Mouse (Mus musculus) forebrain, embryonic 13.5 days (tissue): ENCODE measurements around the gene Cby3. TPM values are rescaled to one million over a fixed set of nuclear protein-coding genes. Genes with fewer than 3 reads are reported as not detected.
"Not testable (repeated sequence)": the region's sequence is repeated elsewhere in the genome, so short reads cannot be mapped to it uniquely, and the experiment has no call there.

Experiments
- ATAC-seq: fragments of 200-750 bp; cut with Nextera tagmentation; 2 replicates; pipeline ENCODE4 v1.8.0; 2017
- H3K27ac ChIP-seq: fragments of 300-500 bp; sonication (generic); 2 replicates; pipeline ENCODE4 v1.5.1; 2015; ENCODE audit warnings: inconsistent platforms, mild to moderate bottlenecking, moderate library complexity
- H3K27me3 ChIP-seq: fragments of 300-500 bp; sonication (generic); 2 replicates; pipeline ENCODE4 v1.6.1; 2015; ENCODE audit warnings: mild to moderate bottlenecking, inconsistent platforms
- H3K36me3 ChIP-seq: fragments of 300-500 bp; sonication (generic); 2 replicates; pipeline ENCODE4 v1.6.1; 2015; ENCODE audit warnings: mild to moderate bottlenecking, inconsistent platforms; ENCODE audit not compliant: poor library complexity, severe bottlenecking
- H3K4me1 ChIP-seq: fragments of 300-500 bp; sonication (generic); 2 replicates; pipeline ENCODE4 v1.6.1; 2015; ENCODE audit warnings: inconsistent platforms
- H3K4me2 ChIP-seq: fragments of 300-500 bp; sonication (generic); 2 replicates; pipeline ENCODE4 v1.6.1; 2015; ENCODE audit warnings: inconsistent platforms, mild to moderate bottlenecking, moderate library complexity
- H3K4me3 ChIP-seq: fragments of 300-500 bp; sonication (generic); 2 replicates; pipeline ENCODE4 v1.5.1; 2015; ENCODE audit warnings: mild to moderate bottlenecking, inconsistent platforms
- H3K9ac ChIP-seq: fragments of 300-500 bp; sonication (generic); 2 replicates; pipeline ENCODE4 v1.6.1; 2015; ENCODE audit warnings: mild to moderate bottlenecking, inconsistent platforms
- H3K9me3 ChIP-seq: fragments of 300-500 bp; sonication (generic); replicated peaks from 2 replicates; pipeline ENCODE4 v1.6.1; 2016; ENCODE audit warnings: inconsistent platforms
- WGBS: fragments of 180-500 bp; shearing (Covaris S2); methylation state at CpG from one replicate; pipeline ENCODE4 v1.1.7; 2015; 5-methylcytosine and 5-hydroxymethylcytosine counted together
- polyA plus RNA-seq: library from polyadenylated mRNA; unstranded; fragments of >200 nt; fragmentation: Nextera tagmentation; extraction: Ambion mirVana; gene quantifications from 2 replicates; pipeline ENCODE4 v1.2.1, GENCODE M21; 2015

Cby3 gene
- polyA plus RNA-seq, 1 experiment from 2014 or later = 0.25 TPM

DNA sequence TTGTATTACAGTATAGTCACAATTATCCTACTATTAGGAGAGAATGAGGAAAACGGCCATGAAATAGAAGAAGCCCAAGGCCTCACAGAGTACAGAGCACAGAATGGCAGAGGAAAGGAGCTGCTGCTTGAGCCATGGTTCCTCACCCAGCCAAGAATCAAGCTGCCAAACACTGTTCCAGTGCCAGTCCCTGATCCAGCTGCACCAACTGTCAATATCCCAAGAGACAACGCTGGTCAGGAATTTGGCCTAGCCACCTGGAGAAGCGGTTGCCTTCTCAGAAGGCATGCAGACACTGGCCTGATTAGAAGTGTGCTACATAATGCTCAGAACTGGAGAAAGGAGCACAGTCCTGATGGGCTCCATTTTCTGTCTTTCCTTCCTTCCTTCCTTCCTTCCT is 21.1 kb upstream of the Cby3 start:
- Histone ChIP-seq H3K27ac (no peak overlapping the region), H3K9me3 (no peaks in the 10 kb centered on the region), H3K4me2 (no peak overlapping the region), H3K36me3 (0 out of 2 replicates have a peak, but pooled peaks cover 2% of the 10 kb centered on the region), H3K9ac (no peak overlapping the region), H3K4me1 (no peaks in the 10 kb centered on the region), H3K27me3 (no peaks in the 10 kb centered on the region), H3K4me3 (no peak overlapping the region)
- 94% methylated on average over 3 of the region's 3 CpGs for WGBS
- ATAC-seq = no peak

DNA sequence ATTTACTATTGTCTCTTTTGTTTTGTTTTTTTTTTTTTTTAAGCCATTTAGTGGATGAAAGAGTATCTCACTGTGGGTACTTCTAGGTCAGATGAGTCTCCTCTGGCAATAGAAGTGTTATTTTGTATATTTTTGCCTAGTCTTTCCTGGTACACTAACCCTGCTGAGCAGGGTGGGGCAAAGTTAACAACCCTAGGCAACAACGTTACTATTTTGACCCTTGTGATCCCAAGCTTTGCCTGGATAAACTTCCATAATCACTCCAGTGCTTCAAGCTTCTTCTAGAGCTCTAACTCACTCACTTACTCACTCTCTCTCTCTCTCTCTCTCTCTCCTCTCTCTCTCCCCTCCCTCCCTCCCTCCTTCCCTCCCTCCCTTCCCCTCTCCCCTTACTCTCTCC is 18.1 kb upstream of the Cby3 start:
- no peaks in the 10 kb centered on the region for H3K27me3 ChIP-seq
- no peak overlapping the region for H3K4me2 ChIP-seq
- no peak for ATAC-seq
- H3K9ac ChIP-seq = no peak overlapping the region
- no peak overlapping the region for H3K4me3 ChIP-seq
- H3K9me3 ChIP-seq = no peaks in the 10 kb centered on the region
- no peaks in the 10 kb centered on the region for H3K36me3 ChIP-seq
- no peaks in the 10 kb centered on the region for H3K4me1 ChIP-seq
- WGBS = 61% methylated on average over 1 of the region's 1 CpGs
- H3K27ac ChIP-seq = no peak overlapping the region

DNA sequence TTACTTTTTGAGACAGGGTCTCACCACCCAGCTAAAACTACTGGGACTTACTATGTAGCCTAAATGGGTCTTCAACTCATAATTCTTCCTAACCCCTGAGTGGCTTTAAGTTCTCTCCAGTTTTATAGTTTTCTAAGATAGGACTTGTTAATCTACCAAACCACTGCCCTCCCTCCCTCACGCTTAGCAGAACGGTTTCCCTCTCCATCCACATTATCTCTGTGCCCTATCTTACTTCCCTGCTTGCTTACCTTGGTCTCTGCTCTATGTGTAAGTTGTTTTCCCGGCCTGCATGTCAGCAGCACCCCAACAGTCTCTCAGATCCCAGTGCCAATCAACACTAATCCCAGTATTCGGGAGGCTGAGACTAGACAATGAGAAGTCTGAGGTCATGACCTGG is 17.4 kb upstream of the Cby3 start:
- 67% methylated on average over 4 of the region's 4 CpGs for WGBS
- Histone ChIP-seq H3K27me3 (no peaks in the 10 kb centered on the region), H3K9me3 (no peaks in the 10 kb centered on the region)

DNA sequence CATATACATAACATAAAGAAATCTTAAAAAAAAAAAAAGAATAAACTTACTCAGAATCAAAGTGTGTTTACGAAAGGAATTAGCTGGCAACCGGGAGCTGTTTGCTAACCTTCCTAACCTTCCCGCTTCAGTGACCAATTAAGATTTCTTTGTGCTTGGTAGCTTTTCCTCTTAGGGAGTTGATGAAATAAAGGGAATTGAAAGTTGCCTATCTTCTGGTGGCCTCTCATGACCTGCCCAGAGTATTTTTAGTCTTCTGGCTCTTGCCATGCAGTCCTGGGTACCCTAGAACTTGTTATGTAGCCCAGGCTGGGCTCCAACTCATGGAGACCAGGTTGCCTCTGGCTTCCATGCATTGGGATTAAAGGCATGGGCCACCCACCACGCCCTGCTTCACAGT is 8.8 kb upstream of the Cby3 start:
- Histone ChIP-seq H3K9ac (no peak overlapping the region), H3K4me1 (no peaks in the 10 kb centered on the region), H3K27me3 (no peaks in the 10 kb centered on the region), H3K4me3 (no peak overlapping the region), H3K9me3 (no peaks in the 10 kb centered on the region), H3K4me2 (no peak overlapping the region), H3K27ac (no peak overlapping the region), H3K36me3 (no peaks in the 10 kb centered on the region)
- ATAC-seq = no peak
- 67% methylated on average over 4 of the region's 4 CpGs for WGBS

More for the DNA sequence above, 17.4 kb upstream of the Cby3 start:
- Histone ChIP-seq H3K36me3 (no peaks in the 10 kb centered on the region), H3K4me3 (no peak overlapping the region), H3K27ac (no peak overlapping the region), H3K4me2 (no peak overlapping the region), H3K4me1 (no peaks in the 10 kb centered on the region), H3K9ac (no peak overlapping the region)
- ATAC-seq = no peak

DNA sequence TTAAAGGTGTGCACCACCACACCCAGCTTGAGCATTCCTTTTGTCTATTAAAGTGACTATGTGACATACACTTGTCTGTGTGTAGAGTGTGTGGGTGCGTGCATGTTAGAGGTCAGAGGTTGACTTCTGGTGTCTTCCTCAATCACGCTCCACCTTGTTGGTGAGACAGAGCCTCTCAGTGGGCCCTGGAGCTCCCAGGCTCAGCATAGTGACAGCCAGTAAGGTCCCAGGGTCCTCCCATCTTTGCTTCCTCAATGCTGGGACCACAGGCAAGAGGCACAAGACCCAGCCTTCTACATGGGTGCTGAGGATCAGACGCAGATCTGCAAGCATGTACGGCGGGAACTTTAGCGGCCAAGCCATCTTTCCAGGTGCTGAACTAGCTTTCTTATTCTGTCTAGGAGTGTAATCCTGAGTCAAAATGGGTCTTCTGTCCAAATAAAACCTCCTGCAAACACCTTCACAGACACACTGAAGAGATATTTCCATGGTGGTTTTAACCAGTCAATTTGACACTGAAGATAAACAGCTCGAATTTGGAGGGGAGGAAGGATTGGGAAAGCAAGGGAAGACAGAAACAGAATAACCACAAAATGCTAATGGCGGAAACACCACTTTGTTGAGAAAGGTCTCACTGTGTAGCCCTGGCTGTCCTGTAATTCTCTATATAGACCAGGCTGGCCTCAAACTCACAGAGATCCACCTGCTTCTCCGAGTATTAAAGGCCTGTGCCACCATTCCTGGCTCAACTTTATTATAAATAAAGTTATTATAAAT is 7.8 kb upstream of the Cby3 start:
- 92% methylated on average over 9 of the region's 9 CpGs for WGBS
- Histone ChIP-seq H3K4me1 (no peaks in the 10 kb centered on the region), H3K27ac (no peak overlapping the region), H3K9ac (no peak overlapping the region), H3K4me3 (no peak overlapping the region), H3K9me3 (no peaks in the 10 kb centered on the region), H3K36me3 (no peaks in the 10 kb centered on the region), H3K27me3 (no peaks in the 10 kb centered on the region), H3K4me2 (no peak overlapping the region)
- no peak for ATAC-seq

DNA sequence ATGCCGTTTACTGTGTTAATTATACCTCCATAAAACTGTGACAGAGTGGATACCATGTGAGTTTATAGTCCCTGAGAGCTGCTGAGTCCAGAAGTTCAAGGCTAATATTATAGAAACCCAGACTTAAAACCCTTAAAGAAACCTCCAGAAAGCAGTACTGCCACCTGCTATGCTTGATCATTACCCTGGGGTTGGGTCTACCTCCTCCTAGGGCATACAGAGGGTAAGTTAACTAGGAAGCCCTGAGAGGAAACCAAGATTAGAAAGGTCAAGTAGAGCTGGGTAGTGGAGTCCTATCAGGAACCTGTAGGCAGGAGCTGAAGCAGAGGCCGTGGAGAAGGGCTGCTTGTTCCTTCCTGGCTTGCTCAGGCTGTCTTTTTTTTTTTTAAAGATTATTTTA is 2.1 kb upstream of the Cby3 start:
- H3K4me2 ChIP-seq = no peak overlapping the region
- H3K27ac ChIP-seq = no peak overlapping the region
- H3K9me3 ChIP-seq = no peaks in the 10 kb centered on the region
- no peak overlapping the region for H3K9ac ChIP-seq
- H3K27me3 ChIP-seq = no peaks in the 10 kb centered on the region
- WGBS = 87% methylated on average over 2 of the region's 2 CpGs
- H3K4me1 ChIP-seq = no peaks in the 10 kb centered on the region
- H3K4me3 ChIP-seq = no peak overlapping the region
- H3K36me3 ChIP-seq = no peaks in the 10 kb centered on the region
- ATAC-seq = no peak

DNA sequence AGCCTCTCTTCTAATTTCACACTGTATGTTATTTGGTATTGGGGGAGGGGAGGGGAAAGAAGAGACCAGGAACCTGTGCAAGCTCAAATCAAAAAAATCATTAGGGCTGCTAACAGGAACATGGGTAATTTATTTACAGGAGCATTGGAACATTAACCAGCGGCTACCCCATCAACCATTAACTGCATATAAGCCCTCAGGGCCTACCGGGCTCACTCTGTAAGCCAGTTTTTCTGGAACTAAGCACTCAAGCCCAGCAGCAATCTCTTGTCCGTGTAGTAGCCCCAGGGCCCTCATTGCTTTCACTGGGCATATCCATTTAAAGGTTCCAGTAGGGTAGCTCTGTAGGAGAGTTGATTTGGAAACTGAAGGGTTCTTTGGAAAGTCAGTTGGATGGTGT is 589 bp downstream of the Cby3 start:
- Histone ChIP-seq H3K27me3 (peaks cover 8% of the 10 kb centered on the region; the same call in 1 of the 2 replicates), H3K27ac (no peak overlapping the region), H3K4me3 (no peak overlapping the region), H3K4me2 (no peak overlapping the region), H3K36me3 (no peaks in the 10 kb centered on the region), H3K9me3 (no peaks in the 10 kb centered on the region), H3K9ac (no peak overlapping the region), H3K4me1 (no peaks in the 10 kb centered on the region)
- ATAC-seq = no peak
- WGBS = 76% methylated on average over 3 of the region's 3 CpGs

DNA sequence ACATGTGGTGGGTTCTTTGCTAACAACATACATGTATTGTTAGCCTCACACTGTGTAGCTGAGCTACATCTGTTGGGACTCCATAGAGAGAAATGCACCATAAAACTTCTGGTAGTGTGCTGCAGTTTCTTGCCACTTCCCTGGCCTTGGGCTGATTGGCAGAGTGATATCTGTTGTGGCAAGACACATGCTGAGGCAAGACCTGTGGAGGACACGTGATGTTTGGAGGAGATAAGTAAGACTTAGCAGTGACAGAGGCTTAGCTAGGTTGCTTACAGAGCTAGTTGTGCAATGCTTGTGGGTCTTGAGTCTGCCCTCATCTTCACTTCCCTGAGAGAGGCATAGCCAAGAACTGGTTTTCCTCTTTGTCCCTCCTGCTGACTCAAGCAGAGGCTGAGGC is 1.1 kb downstream of the Cby3 start:
- Histone ChIP-seq H3K4me2 (no peak overlapping the region), H3K27ac (no peak overlapping the region), H3K27me3 (peaks cover 8% of the 10 kb centered on the region; the same call in 1 of the 2 replicates), H3K36me3 (no peaks in the 10 kb centered on the region), H3K4me3 (no peak overlapping the region), H3K9ac (no peak overlapping the region), H3K9me3 (no peaks in the 10 kb centered on the region), H3K4me1 (no peaks in the 10 kb centered on the region)
- ATAC-seq = no peak
- WGBS = 64% methylated on average over 1 of the region's 1 CpGs

DNA sequence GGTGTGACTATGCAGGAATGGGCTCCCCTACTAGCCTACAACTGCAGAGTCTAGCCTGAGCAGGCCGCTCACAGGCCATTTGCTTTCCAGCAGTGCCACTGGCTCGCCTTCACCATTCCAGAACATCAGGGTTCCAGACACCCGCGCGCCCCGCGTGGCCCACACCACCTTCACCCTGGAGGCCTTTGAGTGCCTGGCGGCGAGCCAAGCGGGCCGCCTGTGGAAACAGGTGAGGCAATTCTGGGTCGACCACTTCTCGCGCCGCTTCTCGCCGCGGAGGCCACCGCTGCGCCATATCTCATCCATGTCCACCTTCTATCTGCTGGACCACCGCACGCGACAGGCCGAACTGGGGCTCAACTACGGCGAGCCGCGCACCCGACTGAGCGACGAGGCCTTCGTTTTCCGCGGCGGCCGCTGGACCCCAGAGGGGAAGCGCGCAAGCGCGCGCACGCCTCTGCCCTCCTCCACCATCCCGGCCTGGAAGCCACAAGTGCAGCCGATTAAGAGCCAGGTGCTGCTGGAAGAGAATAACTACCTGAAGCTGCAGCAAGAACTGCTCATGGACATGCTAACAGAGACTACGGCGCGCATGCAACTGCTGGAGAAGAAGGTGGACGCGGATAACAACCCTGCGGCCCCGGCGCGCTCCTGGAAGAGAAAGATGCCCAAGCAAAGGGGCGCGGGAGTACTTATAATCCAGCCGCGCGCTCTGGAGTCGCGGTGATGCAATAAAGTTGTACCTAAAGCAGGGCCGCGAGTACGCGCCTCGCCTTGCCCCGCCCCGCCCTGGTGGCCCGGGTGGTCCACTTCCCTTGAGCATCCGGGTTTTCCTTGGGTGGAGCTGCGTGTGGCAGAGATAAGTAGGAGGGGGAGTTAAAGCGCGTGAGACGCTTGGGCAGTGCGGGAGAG is 4.9 kb downstream of the Cby3 start:
- no peaks in the 10 kb centered on the region for H3K36me3 ChIP-seq
- peak overlapping the region; percentile 14 for H3K27ac ChIP-seq
- peak overlapping the region; percentile 71 for H3K9ac ChIP-seq
- no peaks in the 10 kb centered on the region for H3K9me3 ChIP-seq
- WGBS = 2% methylated on average over 74 of the region's 74 CpGs
- H3K4me2 ChIP-seq = peak overlapping the region; percentile 89
- H3K27me3 ChIP-seq = peaks cover 8% of the 10 kb centered on the region; the same call in 1 of the 2 replicates
- peak; percentile 81 for ATAC-seq
- peak overlapping the region; percentile 55 for H3K4me3 ChIP-seq
- H3K4me1 ChIP-seq = no peaks in the 10 kb centered on the region

DNA sequence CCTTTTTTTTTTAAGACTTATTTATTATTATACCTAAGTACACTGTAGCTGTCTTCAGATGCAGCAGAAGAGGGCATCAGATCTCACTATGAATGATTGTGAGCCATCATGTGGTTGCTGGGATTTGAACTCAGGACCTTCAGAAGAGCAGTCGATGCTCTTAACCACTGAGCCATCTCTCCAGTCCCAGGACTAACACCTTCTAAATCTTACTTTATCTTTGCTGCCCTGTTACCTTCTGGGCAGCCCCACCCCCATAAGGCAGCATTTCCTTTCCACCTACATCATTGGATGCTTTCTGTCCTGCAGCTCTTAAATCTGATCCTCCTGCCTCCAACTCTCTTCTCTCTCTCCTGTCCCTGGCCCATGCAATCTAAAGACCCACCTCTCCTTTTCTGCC is 7.0 kb downstream of the Cby3 start:
- H3K27ac ChIP-seq, H3K4me3 ChIP-seq, H3K36me3 ChIP-seq, H3K9ac ChIP-seq, H3K4me2 ChIP-seq, H3K27me3 ChIP-seq, H3K4me1 ChIP-seq, ATAC-seq, H3K9me3 ChIP-seq: not testable (repeated sequence)
- 97% methylated on average over 1 of the region's 1 CpGs for WGBS

DNA sequence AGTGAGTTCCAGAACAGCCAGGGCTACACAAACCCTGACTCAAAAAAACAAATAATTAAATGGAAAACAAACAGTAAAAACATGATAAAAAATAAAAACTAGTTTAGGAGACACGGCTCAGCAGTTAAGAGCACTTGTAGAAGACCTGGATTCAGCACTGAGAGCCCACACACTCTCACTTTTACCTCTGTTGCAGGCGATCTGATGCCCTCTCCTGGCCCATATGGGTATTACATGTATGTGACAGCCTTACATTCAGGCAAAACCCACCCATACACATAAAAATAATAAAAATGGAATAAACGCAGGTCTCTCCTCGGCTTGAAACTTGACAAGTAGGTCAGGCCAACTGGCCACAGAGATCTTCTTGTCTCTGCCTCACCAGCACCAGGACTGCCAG is 10.3 kb downstream of the Cby3 start:
- Histone ChIP-seq H3K9me3 (no peaks in the 10 kb centered on the region), H3K27ac (no peak overlapping the region), H3K9ac (no peak overlapping the region), H3K4me3 (no peak overlapping the region), H3K36me3 (no peaks in the 10 kb centered on the region), H3K4me1 (no peaks in the 10 kb centered on the region), H3K4me2 (no peak overlapping the region), H3K27me3 (peaks cover 2% of the 10 kb centered on the region; the same call in 1 of the 2 replicates)
- ATAC-seq = peak; percentile 82
- WGBS = 8% methylated on average over 4 of the region's 4 CpGs

DNA sequence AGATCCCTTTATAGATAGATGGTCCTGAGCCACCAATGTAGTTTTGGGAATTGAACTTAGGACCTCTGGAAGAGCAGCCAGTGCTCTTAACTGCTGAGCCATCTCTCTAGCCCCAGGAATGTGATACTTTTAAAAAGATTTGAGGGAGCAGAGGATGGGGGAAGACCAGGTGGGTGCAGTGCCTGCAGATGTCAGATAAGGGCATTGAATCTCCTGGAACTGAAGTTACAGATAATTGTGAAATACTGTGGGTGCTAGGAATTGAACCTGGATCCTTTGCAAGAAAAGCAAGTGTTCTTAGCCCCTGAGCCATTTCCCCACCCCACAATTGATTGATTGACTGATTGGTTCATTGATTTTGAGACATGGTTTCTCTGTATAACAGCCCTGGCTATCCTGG is 11.1 kb downstream of the Cby3 start:
- no peaks in the 10 kb centered on the region for H3K36me3 ChIP-seq
- no peak overlapping the region for H3K4me2 ChIP-seq
- H3K4me1 ChIP-seq = no peaks in the 10 kb centered on the region
- no peak overlapping the region for H3K9ac ChIP-seq
- H3K9me3 ChIP-seq = no peaks in the 10 kb centered on the region
- no peak overlapping the region for H3K27ac ChIP-seq
- no peak for ATAC-seq
- no peak overlapping the region for H3K4me3 ChIP-seq
- no peaks in the 10 kb centered on the region for H3K27me3 ChIP-seq
